Mouse (Mus musculus) midbrain, embryonic 16.5 days (tissue): ENCODE results near the gene Cd8b1. TPM values are rescaled to one million over a fixed set of nuclear protein-coding genes. Genes with fewer than 3 reads are reported as not detected.

ENCODE experiments used
- ATAC-seq: fragments of 200-750 bp; cut with Nextera tagmentation; 2 replicates; pipeline ENCODE4 v1.8.0; 2017; ENCODE audit warnings: moderate TSS enrichment
- H3K27ac ChIP-seq: fragments of 300-500 bp; sonication (generic); 2 replicates; pipeline ENCODE4 v1.5.1; 2014; ENCODE audit warnings: mild to moderate bottlenecking, low read length, mixed read lengths
- H3K27me3 ChIP-seq: fragments of 300-500 bp; sonication (generic); 2 replicates; pipeline ENCODE4 v1.6.1; 2014; ENCODE audit warnings: low read depth, low read length, mixed read lengths; ENCODE audit not compliant: control insufficient read depth, insufficient read depth
- H3K36me3 ChIP-seq: fragments of 300-500 bp; sonication (generic); 2 replicates; pipeline ENCODE4 v1.6.1; 2014; ENCODE audit warnings: mild to moderate bottlenecking, low read length, moderate library complexity, mixed read lengths; ENCODE audit not compliant: control insufficient read depth, insufficient read depth
- H3K4me1 ChIP-seq: fragments of 300-500 bp; sonication (generic); 2 replicates; pipeline ENCODE4 v1.6.1; 2014; ENCODE audit warnings: mild to moderate bottlenecking, low read length, mixed read lengths; ENCODE audit not compliant: control insufficient read depth, insufficient read depth
- H3K4me2 ChIP-seq: fragments of 300-500 bp; sonication (generic); 2 replicates; pipeline ENCODE4 v1.6.1; 2014; ENCODE audit warnings: mild to moderate bottlenecking, low read length, mixed read lengths
- H3K4me3 ChIP-seq: fragments of 300-500 bp; sonication (generic); 2 replicates; pipeline ENCODE4 v1.5.1; 2014; ENCODE audit warnings: low read depth, mild to moderate bottlenecking, low read length, moderate library complexity, mixed read lengths
- H3K9ac ChIP-seq: fragments of 300-500 bp; sonication (generic); 2 replicates; pipeline ENCODE4 v1.6.1; 2014; ENCODE audit warnings: low read depth, low read length, mixed read lengths
- H3K9me3 ChIP-seq: fragments of 300-500 bp; sonication (generic); replicated peaks from 2 replicates; pipeline ENCODE4 v1.6.1; 2014; ENCODE audit warnings: mild to moderate bottlenecking, low read length, mixed read lengths; ENCODE audit not compliant: control insufficient read depth, poor library complexity, severe bottlenecking
- WGBS: fragments of 180-500 bp; shearing (Covaris S2); extraction: QIAGEN DNeasy Blood & Tissue Kit; methylation state at CpG from one replicate; pipeline ENCODE4 v1.1.7; 2014; 5-methylcytosine and 5-hydroxymethylcytosine counted together
- polyA plus RNA-seq: library from polyadenylated mRNA; unstranded; fragments of >200 nt; fragmentation: Nextera tagmentation; extraction: Ambion mirVana; gene quantifications from 2 replicates; pipeline ENCODE4 v1.2.1, GENCODE M21; 2015

Gene Cd8b1
- polyA plus RNA-seq, 1 experiment from 2014 or later, result not detected

DNA sequence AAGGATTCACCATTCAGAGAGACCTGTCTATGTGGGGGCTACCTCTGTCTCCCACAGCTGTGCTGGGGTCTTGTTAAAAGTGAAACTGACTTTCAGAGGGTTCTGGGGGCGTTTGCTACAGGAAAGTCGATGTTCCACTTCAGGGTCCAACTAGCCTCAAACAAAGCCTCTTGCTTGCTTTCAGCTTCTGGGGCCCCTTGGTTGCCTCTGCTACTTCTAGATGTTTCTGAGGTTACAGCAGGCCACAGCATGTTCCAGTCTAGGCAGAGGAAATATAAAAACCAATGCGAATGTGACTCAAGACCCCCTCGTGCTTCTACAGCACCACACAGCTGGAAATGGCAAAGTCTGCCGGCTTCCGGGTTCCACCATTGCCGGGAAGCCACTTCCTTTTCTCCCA, 34.9 kb downstream of the Cd8b1 start:
- no peak overlapping the region for H3K27ac ChIP-seq
- no peak overlapping the region for H3K9ac ChIP-seq
- H3K9me3 ChIP-seq, result no peaks in the 10 kb centered on the region
- 87% methylated on average over 7 of the region's 7 CpGs for WGBS
- no peaks in the 10 kb centered on the region for H3K4me1 ChIP-seq
- no peak overlapping the region for H3K4me3 ChIP-seq
- H3K36me3 ChIP-seq, result no peaks in the 10 kb centered on the region
- ATAC-seq, result no peak
- no peaks in the 10 kb centered on the region for H3K27me3 ChIP-seq
- H3K4me2 ChIP-seq, result no peak overlapping the region

DNA sequence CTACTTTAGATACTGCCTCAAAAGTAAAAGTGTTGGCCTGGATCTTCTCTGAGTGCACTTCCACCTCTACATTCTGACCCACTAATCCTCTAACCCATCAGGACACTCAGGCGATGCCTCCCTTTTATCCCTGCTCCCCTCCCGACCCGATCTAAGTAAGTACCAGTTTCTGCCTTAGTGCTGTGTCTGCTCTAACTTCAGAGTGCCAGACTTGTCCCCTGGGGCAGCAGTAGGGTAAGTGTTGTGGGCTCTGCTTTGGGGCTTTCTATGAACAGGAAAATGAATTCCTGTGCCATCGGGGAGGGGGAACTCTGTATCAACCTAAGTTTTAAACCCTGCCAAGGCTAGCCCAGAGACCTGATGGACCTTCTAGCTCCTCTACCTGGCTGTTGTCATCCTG, 37.6 kb downstream of the Cd8b1 start:
- H3K9me3 ChIP-seq, result no peaks in the 10 kb centered on the region
- H3K4me2 ChIP-seq, result no peak overlapping the region
- H3K9ac ChIP-seq, result no peak overlapping the region
- WGBS, result 75% methylated on average over 4 of the region's 4 CpGs
- no peaks in the 10 kb centered on the region for H3K36me3 ChIP-seq
- H3K27ac ChIP-seq, result no peak overlapping the region
- ATAC-seq, result no peak
- no peaks in the 10 kb centered on the region for H3K27me3 ChIP-seq
- H3K4me3 ChIP-seq, result no peak overlapping the region
- no peaks in the 10 kb centered on the region for H3K4me1 ChIP-seq

DNA sequence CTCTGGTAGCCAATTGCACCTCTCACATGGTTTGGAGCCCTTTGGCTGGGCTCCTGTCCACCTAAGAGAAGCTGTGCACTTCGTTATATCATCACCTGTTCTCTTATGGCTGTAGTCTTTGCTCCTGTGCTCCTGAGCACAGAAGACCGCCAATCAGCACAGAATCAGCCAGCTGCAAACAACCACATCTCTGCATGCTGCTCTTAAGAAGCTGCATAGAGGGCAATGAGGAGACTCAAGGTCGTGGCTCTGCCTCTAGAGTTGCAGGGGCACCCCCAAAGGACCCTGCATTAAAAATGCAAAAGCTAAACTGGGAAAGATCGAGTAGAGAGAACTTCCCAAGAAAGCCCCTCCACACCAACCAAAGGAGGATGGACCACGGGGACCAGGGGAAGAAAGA, 38.2 kb downstream of the Cd8b1 start:
- no peak for ATAC-seq
- H3K27ac ChIP-seq, result no peak overlapping the region

GRCm38 (mm10) chr6:71361156-71361670, 38.6 kb downstream of the Cd8b1 start:
- Histone ChIP-seq H3K4me2 (no peak overlapping the region), H3K4me1 (no peaks in the 10 kb centered on the region), H3K27ac (no peak overlapping the region), H3K9ac (no peak overlapping the region), H3K27me3 (no peaks in the 10 kb centered on the region), H3K4me3 (no peak overlapping the region), H3K9me3 (no peaks in the 10 kb centered on the region), H3K36me3 (no peaks in the 10 kb centered on the region)
- no peak for ATAC-seq
- WGBS, result 85% methylated on average over 10 of the region's 10 CpGs

More for the DNA sequence above, 38.2 kb downstream of the Cd8b1 start:
- 62% methylated on average over 5 of the region's 5 CpGs for WGBS
- Histone ChIP-seq H3K4me2 (no peak overlapping the region), H3K27me3 (no peaks in the 10 kb centered on the region), H3K9ac (no peak overlapping the region), H3K4me1 (no peaks in the 10 kb centered on the region), H3K9me3 (no peaks in the 10 kb centered on the region), H3K36me3 (no peaks in the 10 kb centered on the region), H3K4me3 (no peak overlapping the region)

- Histone ChIP-seq H3K4me2 (no peak overlapping the region), H3K4me3 (no peak overlapping the region), H3K9ac (no peak overlapping the region), H3K27ac (no peak overlapping the region), H3K4me1 (no peaks in the 10 kb centered on the region), H3K36me3 (no peaks in the 10 kb centered on the region), H3K27me3 (no peaks in the 10 kb centered on the region), H3K9me3 (no peaks in the 10 kb centered on the region)
- ATAC-seq, result no peak
- 55% methylated on average over 2 of the region's 2 CpGs for WGBS
These were observed 41.4 kb downstream of the Cd8b1 start for GRCm38 (mm10) chr6:71363995-71364394.

- Histone ChIP-seq H3K9ac (no peak overlapping the region), H3K36me3 (no peaks in the 10 kb centered on the region), H3K4me2 (no peak overlapping the region), H3K4me1 (no peaks in the 10 kb centered on the region), H3K9me3 (no peaks in the 10 kb centered on the region), H3K4me3 (no peak overlapping the region), H3K27ac (no peak overlapping the region), H3K27me3 (no peaks in the 10 kb centered on the region)
- ATAC-seq, result no peak
- WGBS, result 94% methylated on average over 6 of the region's 6 CpGs
These were observed 46.8 kb downstream of the Cd8b1 start for GRCm38 (mm10) chr6:71369416-71369815.

DNA sequence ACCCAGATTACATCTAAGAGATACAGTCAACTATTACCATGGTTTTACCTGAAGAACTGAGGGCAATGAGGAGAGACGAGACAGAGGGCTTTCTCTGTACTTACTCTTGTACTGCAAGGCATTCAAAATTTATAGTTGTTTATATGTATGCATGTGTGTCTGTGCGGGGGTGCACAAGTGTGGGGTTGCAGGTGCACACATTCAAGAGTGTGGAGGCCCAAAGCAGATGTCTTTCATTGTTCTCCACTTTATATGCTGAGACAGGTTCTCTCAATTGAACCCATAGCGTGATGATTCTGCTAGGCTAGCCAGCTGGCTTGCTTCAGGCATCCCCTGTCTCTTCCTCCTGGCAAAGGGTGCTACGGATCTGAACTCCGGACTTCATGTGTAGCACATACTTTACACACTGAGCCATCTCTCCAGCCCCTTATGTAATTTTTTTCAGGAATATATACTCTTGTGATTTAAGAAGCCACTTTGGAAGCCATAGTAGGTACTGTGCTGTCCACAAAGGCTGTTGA, 48.6 kb downstream of the Cd8b1 start:
- Histone ChIP-seq H3K4me3 (no peak overlapping the region), H3K36me3 (no peaks in the 10 kb centered on the region), H3K27me3 (no peaks in the 10 kb centered on the region), H3K9me3 (no peaks in the 10 kb centered on the region), H3K4me1 (no peaks in the 10 kb centered on the region), H3K4me2 (no peak overlapping the region), H3K27ac (no peak overlapping the region), H3K9ac (no peak overlapping the region)
- no peak for ATAC-seq
- WGBS, result 90% methylated on average over 5 of the region's 5 CpGs

GRCm38 (mm10) chr6:71372041-71372720, 49.6 kb downstream of the Cd8b1 start:
- 86% methylated on average over 5 of the region's 5 CpGs for WGBS

DNA sequence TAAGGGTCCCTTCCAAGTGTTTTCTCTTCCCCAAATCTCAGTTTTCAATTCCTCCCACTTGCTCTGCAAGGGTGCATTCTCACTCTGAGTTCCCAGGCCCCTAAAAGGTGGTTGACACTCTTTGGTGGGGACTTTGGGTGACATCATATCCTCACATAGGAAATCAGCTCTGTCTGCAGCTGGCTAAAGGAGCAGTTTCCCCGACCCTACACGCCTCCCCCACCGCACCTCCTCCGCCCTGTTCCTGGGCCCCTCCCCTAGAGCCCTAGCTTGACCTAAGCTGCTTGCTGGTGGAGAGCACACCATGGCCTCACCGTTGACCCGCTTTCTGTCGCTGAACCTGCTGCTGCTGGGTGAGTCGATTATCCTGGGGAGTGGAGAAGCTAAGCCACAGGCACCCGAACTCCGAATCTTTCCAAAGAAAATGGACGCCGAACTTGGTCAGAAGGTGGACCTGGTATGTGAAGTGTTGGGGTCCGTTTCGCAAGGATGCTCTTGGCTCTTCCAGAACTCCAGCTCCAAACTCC, 50.7 kb downstream of the Cd8b1 start, which contains the start of gene Cd8a:
Cd8a (plus strand) TSS at position 179 of the 527 bp plus-strand sequence.
- no peak within 1 kb of the TSS for H3K27ac ChIP-seq

More at GRCm38 (mm10) chr6:71372041-71372720, 49.6 kb downstream of the Cd8b1 start:
- H3K36me3 ChIP-seq, result no peaks in the 10 kb centered on the region
- H3K4me1 ChIP-seq, result no peaks in the 10 kb centered on the region
- H3K4me2 ChIP-seq, result no peak overlapping the region
- H3K27me3 ChIP-seq, result no peaks in the 10 kb centered on the region
- no peaks in the 10 kb centered on the region for H3K9me3 ChIP-seq
- no peak for ATAC-seq
- no peak overlapping the region for H3K4me3 ChIP-seq
- no peak overlapping the region for H3K27ac ChIP-seq
- no peak overlapping the region for H3K9ac ChIP-seq

More for the DNA sequence above, 50.7 kb downstream of the Cd8b1 start, which contains the start of gene Cd8a:
- Histone ChIP-seq H3K9me3 (no peaks in the 10 kb centered on the region), H3K4me3 (no peak within 1 kb of the TSS), H3K9ac (no peak within 1 kb of the TSS), H3K36me3 (no peaks in the 10 kb centered on the region), H3K4me1 (no peaks in the 10 kb centered on the region), H3K27me3 (no peaks in the 10 kb centered on the region), H3K4me2 (no peak within 1 kb of the TSS)
- no peak for ATAC-seq
- 81% methylated on average over 14 of the region's 14 CpGs for WGBS
